Mouse (Mus musculus) kidney, adult 2 months (tissue): ENCODE data around the gene Ppp1r15b.

Experiments used
- CTCF ChIP-seq: fragments of 200-500 bp; conservative IDR thresholded peaks from 2 replicates; pipeline ENCODE4 v1.5.1; 2011; ENCODE audit warnings: low read depth, mild to moderate bottlenecking, control low read depth, low read length, moderate library complexity, mixed read lengths; ENCODE audit not compliant: insufficient read depth, insufficient read length
- POLR2A ChIP-seq: fragments of 200-500 bp; IDR thresholded peaks from one replicate; pipeline ENCODE4 v1.6.1; 2011; ENCODE audit warnings: low read depth, low read length, control low read depth

DNA sequence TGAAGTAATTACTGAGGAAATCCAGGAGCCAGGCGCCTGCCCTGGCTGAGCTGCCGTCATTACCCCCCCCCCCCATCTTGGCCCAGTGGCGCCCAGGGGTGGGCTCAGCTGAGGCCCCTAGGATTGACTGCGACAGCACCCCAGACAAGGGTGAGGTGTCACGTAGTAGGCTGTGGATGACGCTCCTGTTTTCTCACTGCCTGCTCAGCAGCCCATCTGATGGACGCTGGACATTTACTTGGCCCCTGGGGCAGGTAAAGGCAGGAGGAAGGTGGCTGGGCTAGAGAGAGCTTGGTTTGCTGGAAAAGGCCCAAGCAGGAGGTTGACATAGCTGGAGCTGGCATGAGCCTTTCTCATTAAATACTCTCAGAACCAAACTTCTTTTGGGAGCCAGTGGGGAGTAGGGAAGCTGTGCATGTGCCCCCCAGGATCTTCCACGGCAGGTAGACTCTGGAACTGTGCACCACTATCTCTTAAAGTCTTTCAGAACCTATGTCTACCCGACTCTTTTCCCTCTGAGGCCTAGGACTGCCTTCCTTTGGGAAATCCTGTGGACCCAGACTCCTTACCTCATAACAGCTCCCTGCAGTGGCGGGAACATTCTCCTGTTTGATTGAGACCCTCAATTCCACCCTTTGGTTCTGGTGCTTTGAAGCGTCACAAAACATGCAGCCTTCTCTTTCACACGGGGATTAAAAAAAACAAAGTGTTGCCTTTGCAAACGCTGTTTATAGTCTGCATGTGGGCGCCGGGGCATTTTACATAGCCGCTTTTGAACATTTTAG, 52.4 kb downstream of the Ppp1r15b start:
- no peak for TF ChIP-seq POLR2A
- TF ChIP-seq CTCF, result no peak
